Mouse (Mus musculus) T-helper 17 cell (primary cell): ENCODE measurements around the gene 1600014C10Rik.

Source experiments
- in situ Hi-C, 2 experiments: fragments of 300-600 bp; cut with MboI, MseI; formaldehyde crosslinking; loops; 1 replicate in 1 of 2; 2 replicates in 1 of 2; pipeline ENCODE4 v1.15.1; 2025; ENCODE audit warnings: high pct_unique_total_duplicates in 2 of 2

The 1600014C10Rik gene

DNA sequence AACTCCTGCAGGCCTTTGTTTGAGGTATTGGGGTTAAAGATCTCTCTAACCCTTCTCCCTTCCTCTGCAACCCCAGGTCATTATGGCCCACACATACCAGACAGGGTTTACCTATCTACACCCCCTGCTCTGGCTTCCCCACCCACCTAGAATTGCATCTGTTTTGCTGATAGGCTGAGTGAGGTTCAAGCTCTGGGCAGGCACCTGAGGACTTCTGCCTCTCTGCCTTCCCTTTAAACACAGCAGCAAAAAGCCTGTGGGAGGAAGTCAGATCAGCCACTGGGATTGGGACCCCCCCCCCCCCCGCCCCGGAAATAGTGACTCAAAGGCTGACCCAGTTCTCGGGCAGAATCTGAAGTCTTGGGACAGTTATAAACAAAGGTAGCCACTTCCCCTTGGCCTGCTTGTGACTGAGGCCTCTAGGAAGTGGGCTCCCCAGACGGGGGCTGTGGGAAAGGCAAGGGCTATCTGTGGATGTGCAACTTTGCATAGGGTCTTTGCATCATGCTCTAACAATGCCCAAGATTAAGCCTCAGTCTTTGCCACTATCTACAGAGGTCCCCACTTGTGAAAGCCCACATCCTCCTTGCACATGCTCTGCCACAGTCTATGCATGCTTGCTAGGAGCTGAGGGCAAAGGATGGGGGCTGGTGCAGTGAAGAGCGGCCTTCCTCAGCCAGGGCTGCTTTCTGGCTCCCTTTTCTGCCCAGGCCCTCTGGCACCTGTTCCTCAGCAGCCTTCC lies 31.6 kb downstream of the 1600014C10Rik start:
- in situ Hi-C loops: no loop called here

DNA sequence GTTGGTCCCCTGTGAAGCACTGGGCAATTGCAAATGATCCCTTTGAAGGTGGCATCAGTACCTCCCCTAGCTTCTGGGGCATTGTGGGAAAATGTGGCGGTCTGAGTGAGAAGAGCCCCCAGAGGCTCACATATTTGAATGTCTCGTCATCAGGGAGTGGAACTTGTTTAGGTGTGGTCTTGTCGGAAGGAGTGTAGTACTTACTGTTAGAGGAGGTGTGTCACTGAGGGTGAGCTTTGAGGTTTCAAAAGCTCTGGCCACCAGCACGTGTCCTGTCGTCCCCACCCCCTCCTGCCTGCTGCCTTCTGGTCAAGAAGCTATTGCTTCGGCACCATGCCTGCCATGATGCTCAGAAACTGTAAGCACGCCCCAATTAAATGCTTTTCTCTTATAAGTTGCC lies 32.3 kb downstream of the 1600014C10Rik start:
- in situ Hi-C loops: no loop called here

- in situ Hi-C loops: no loop called here
These were observed 32.7 kb downstream of the 1600014C10Rik start for GRCm38 (mm10) chr7:38215697-38216096.

DNA sequence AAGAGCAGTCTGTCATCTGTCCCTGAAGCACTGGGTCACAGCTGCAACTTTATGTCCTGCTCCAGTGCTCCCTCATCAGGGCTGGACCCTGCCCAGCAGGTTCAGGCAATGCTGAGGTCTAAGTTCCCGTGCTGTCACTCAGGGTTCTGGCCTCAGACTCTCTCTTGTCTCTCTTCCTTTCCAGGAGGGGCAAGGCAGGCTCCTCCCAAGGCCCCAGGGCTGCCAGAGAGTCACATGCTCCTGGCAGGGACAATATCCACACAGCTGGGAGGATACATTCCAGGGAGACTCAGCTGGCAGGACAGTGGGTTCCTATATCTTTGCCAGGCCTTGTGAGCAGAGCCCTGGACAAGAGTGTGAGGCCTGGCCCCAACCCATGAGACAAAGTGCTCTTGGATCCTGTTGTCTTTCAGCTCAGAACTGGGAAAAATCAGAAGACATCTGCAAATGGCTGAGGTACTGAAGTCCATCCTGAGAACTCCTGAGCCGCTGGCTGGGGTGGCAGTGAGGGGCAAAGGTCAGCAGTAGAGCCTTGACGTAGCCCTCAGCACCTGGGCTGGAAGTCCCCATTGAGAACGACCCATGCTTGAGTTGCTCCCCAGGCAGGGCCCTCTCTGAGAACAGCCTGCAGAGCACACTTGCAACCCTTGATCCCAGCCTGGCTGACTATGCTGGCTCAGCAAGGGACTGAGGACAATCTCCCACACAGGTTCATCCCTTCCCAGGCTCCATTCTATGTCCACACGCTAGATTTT lies 34.6 kb downstream of the 1600014C10Rik start:
- in situ Hi-C loops: no loop called here

DNA sequence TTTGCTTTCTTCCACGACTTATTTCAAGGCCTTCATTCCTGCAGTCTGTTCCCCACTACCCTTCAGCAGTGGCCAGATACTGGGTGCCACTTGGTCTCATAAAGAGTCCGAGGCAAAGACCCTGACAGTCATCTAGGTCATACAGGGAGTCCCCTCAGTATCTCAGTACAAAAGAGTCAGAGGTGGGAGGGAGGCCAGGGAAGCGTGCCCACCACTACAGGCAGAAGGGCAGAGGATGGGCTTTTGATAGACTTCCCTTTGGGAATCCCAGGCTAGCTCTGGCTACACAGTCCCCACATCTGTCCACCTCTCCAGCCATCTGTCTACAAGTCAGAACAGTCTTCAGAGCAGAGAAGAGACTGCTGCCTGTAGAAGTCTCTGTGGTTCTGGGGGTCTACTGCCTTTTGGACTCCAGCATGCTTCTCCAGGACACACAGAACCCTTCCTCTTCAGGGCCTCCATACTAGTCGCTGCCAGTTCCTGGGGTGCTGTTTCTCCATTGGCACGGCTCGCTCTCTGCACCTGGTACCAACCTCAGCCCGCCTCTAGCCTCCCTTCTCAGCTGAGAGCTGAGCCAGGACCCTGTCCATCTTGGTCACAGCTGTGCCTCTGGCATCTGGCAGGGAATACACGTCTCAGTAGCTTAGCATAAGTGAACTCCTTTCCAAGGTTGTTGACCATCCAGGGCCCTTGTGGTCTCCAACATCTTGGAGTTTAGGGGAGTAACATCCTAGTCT lies 35.8 kb downstream of the 1600014C10Rik start:
- in situ Hi-C loops: no loop called here

GRCm38 (mm10) chr7:38219526-38219925 lies 36.5 kb downstream of the 1600014C10Rik start:
- in situ Hi-C loops: no loop called here

DNA sequence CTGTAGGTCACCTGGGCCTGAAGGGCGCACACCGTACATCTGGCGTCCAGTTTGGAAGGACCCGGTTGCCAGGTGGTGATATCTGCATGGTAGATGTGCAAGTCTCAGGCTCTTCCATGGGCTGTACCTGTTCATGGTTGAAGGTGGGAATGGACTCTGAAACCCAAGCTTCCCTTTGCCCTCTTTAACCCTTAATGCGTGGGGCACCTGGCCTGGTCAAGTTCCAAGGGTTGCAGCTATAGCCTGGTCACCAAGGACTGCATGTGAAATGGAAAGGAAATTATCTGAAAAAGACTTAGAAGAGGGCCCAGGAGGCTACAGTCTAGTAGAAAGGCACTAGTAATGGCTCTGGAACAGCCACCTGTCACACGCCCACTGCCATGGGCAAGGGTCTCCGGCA lies 37.8 kb downstream of the 1600014C10Rik start:
- in situ Hi-C loops: loop anchor here in 1 of 2 experiments (5.0 kb wide), 1 partner anchor 41 kb away; no protein-coding TSS in a partner anchor

DNA sequence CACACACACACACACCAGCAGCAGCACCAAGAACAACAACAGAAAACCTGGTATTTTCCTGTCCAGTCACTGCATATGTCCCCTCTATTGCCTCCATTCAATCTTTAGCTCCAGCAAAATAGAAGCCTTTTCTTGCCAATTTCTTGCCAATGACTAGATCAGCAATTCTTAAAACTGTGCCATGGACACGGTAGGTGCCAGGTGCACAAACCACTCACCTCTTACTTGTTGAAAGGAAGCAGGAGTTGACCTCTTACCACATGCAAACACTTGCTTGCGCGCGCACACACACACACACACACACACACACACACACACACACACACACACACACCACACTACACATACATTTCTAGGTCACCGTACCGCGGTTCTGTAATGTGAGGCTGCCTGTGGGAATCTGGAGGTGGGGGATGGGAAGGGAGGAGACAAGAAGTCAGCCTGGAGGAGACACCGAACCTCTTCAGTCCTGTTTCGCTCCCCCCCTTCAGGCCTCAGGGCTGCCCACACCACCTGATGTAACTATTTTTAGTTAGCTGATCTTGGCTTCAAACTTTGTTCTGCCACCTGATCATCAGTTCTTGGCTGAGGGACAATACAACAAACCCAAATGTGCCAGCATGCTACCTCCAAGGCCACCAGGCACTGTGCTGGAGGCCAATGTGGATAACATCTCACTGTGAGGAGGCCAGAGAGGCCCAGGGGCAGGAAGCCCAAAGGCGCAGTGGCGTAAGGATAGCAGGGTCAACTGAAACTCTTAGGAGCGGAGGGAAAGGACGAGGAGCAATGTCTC lies 41.8 kb downstream of the 1600014C10Rik start:
- in situ Hi-C loops: loop anchor here in 1 of 2 experiments (5.0 kb wide), 1 partner anchor 38 kb away; no protein-coding TSS in a partner anchor

DNA sequence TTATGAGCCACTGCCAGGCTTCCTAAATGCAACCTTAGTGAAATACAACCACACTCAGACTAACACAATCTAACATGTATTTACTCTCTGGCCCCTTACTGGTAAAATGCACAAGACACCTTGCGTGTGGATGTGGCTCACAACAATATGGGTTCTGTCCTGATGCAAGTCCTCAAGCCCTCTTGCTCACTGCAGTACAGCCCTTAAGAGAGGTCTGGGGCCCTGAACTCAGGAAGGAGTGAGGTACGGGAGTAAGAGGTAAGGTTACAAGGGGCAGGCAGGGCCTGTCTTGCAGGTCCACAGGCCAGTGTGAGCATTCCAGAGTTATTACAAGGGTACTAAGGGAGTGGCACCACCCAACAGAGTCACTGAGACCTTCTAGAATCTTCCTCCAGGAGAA lies 43.2 kb downstream of the 1600014C10Rik start:
- in situ Hi-C loops: no loop called here

DNA sequence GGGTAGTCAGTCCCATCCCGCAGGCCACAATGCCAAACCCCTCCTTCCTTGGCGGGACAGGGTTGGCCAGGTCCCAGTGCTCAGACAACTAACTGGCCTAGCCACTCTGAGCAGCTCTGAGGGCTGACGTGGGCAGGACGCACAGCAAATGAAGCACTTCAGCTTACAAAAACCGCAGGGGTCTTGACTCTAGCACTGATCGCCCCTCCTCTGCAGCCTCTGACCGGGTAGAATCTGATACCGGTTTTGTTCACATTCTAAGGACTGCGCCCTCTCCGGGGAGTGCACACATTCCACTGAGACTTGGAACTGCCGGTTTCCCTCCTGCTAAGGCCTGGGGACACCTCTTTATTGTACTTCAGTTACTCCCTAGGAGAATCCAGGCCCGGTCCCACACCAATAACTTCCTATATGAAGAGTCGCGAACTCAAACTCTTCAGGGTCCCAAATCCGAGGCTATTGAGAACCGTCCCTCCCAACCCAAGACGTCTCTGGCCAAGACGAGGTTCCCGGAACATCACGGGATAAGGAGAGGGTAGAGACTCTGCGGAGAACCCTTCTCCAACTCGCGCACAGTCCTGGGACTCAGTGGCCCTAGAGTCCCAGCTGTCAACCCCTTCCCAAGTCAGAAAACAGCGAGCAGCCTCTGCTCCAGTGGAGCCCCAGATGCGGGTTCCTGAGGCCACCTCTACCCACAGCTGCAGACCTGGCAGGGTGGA lies 44.3 kb downstream of the 1600014C10Rik start:
- in situ Hi-C loops: no loop called here

DNA sequence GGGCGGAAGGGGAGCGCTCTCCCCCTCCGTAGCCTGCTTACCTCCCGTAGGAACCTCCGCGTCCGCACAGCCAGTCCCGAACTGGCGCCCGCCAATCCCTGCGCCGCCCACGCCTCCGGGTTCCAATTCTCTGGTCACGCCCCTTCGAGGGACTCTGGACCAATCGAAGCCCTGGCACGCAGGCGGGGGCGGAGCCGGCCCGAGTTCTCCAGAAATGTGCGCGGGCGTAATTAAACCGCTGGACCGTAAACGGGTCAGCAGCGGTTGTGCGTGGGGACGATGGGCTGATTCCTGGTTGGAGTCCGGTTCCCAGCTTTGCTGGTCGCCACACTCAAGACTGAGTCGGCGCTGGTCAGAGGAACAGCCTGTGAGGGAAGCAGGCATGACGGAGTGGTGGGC lies 44.9 kb downstream of the 1600014C10Rik start, which contains the start of gene Plekhf1:
TSS of gene Plekhf1 (minus strand) at position 117 of the 399 bp plus-strand sequence.
- in situ Hi-C loops: no loop called here

- in situ Hi-C loops: no loop called here
These were observed 45.3 kb downstream of the 1600014C10Rik start for GRCm38 (mm10) chr7:38228329-38228728.

DNA sequence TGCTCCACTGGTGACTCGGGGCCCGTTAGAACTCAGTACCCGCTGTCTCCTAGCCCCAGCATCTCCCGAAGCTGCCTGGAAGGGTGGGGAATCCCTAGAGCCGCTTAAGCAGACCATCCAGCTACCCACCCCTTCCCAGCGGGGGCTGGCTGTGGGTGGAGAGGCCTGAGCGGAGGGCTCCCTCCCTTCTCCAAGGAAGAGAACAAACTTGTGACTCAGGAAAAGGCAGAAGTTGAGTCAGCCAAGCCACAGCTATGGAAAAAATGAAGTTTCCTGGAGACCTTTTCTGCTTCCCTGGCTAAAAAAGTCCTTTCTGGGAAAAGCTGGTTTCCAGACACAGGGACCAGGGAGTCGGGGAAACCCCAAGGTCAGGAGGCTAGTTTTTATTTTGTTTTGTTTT lies 47.3 kb downstream of the 1600014C10Rik start:
- in situ Hi-C loops: no loop called here

GRCm38 (mm10) chr7:38236400-38237105 lies 53.5 kb downstream of the 1600014C10Rik start:
- in situ Hi-C loops: no loop called here

DNA sequence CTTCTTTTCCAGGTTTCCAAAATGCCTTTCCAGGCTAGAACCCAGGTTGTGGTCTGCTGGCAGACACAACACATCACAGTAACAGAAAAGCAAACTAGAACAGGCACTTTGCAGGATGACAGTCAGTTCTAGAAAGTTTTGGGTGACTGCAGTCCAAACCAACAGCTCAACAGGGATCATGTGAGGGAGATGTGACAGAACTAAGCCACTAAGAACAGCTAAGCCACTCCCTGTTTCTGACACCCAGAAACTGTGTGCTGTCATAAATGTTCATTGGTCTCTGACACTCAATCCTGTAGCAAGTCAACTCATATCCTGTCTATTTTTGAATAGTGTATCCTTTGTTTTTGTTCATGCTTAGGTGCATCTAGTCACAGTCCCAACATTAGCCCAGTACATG lies 54.1 kb downstream of the 1600014C10Rik start:
- in situ Hi-C loops: no loop called here

GRCm38 (mm10) chr7:38242417-38242816 lies 59.4 kb downstream of the 1600014C10Rik start:
- in situ Hi-C loops: no loop called here
